Mouse (Mus musculus): Measurements from ENCODE around the gene Ankrd33. TPM values are rescaled to one million over a fixed set of nuclear protein-coding genes. Genes with fewer than 3 reads are reported as not detected.

Ankrd33 gene
- polyA plus RNA-seq, 1 experiment from 2014 or later = not detected

- Histone ChIP-seq H3K36me3 (ENCODE audit: control insufficient read depth, insufficient read depth) (no peaks in the 10 kb centered on the region), H3K4me2 (ENCODE audit: low read depth, low read length) (no peak overlapping the region), H3K27ac (ENCODE audit: low read length) (peak overlapping the region; percentile 59), H3K9ac (ENCODE audit: low read length) (no peak overlapping the region), H3K4me3 (ENCODE audit: low read length) (no peak overlapping the region), H3K9me3 (replicated peaks; ENCODE audit: control insufficient read depth, low read length) (0 out of 2 replicates have a peak, but pooled peaks cover 2% of the 10 kb centered on the region), H3K27me3 (ENCODE audit: control insufficient read depth, insufficient read depth, low read length) (peaks cover 31% of the 10 kb centered on the region), H3K4me1 (ENCODE audit: control insufficient read depth, insufficient read depth, low read length) (peaks cover 30% of the 10 kb centered on the region)
- WGBS = 60% methylated on average over 12 of the region's 12 CpGs
- ATAC-seq (replicated peaks; ENCODE audit: extremely low read depth, insufficient read depth, low FRiP score) = peak; percentile 50
Observed at GRCm38 (mm10) chr15:101126876-101127544, 11.5 kb downstream of the Ankrd33 start.

- no peaks in the 10 kb centered on the region for H3K36me3 ChIP-seq (ENCODE audit: control insufficient read depth, insufficient read depth)
- H3K9ac ChIP-seq (ENCODE audit: low read length) = peak within 1 kb of the TSS; percentile 75
- peaks cover 32% of the 10 kb centered on the region for H3K4me1 ChIP-seq (ENCODE audit: control insufficient read depth, insufficient read depth, low read length)
- 4% methylated on average over 46 of the region's 46 CpGs for WGBS
- peak within 1 kb of the TSS; percentile 51 for H3K27ac ChIP-seq (ENCODE audit: low read length)
- H3K4me2 ChIP-seq (ENCODE audit: low read depth, low read length) = peak within 1 kb of the TSS; percentile 79
- H3K27me3 ChIP-seq (ENCODE audit: control insufficient read depth, insufficient read depth, low read length) = peaks cover 33% of the 10 kb centered on the region
- ATAC-seq (replicated peaks; ENCODE audit: extremely low read depth, insufficient read depth, low FRiP score) = no peak
- H3K4me3 ChIP-seq (ENCODE audit: low read length) = peak within 1 kb of the TSS; percentile 65
- H3K9me3 ChIP-seq (replicated peaks; ENCODE audit: control insufficient read depth, low read length) = 0 out of 2 replicates have a peak, but pooled peaks cover 2% of the 10 kb centered on the region
Observed at GRCm38 (mm10) chr15:101128181-101129089, 12.9 kb downstream of the Ankrd33 start, which contains the start of gene Acvrl1. Acvrl1 (plus strand) TSS chr15:101128522.

- peak overlapping the region; percentile 65 for H3K4me3 ChIP-seq (ENCODE audit: low read length)
- H3K4me2 ChIP-seq (ENCODE audit: low read depth, low read length) = peak overlapping the region; percentile 79
- H3K27me3 ChIP-seq (ENCODE audit: control insufficient read depth, insufficient read depth, low read length) = peaks cover 33% of the 10 kb centered on the region
- 21% methylated on average over 5 of the region's 5 CpGs for WGBS
- H3K36me3 ChIP-seq (ENCODE audit: control insufficient read depth, insufficient read depth) = no peaks in the 10 kb centered on the region
- no peak overlapping the region for H3K27ac ChIP-seq (ENCODE audit: low read length)
- no peak for ATAC-seq (replicated peaks; ENCODE audit: extremely low read depth, insufficient read depth, low FRiP score)
- peak overlapping the region; percentile 75 for H3K9ac ChIP-seq (ENCODE audit: low read length)
- 0 out of 2 replicates have a peak, but pooled peaks cover 2% of the 10 kb centered on the region for H3K9me3 ChIP-seq (replicated peaks; ENCODE audit: control insufficient read depth, low read length)
- H3K4me1 ChIP-seq (ENCODE audit: control insufficient read depth, insufficient read depth, low read length) = peaks cover 32% of the 10 kb centered on the region
Observed at GRCm38 (mm10) chr15:101129412-101129811, 13.9 kb downstream of the Ankrd33 start.

GRCm38 (mm10) chr15:101131498-101131897, 15.9 kb downstream of the Ankrd33 start:
- no peak overlapping the region for H3K4me3 ChIP-seq (ENCODE audit: low read length)
- peaks cover 32% of the 10 kb centered on the region for H3K4me1 ChIP-seq (ENCODE audit: control insufficient read depth, insufficient read depth, low read length)
- WGBS = 14% methylated on average over 11 of the region's 11 CpGs
- peak overlapping the region; percentile 40 for H3K4me2 ChIP-seq (ENCODE audit: low read depth, low read length)
- no peak for ATAC-seq (replicated peaks; ENCODE audit: extremely low read depth, insufficient read depth, low FRiP score)
- H3K9me3 ChIP-seq (replicated peaks; ENCODE audit: control insufficient read depth, low read length) = no peaks in the 10 kb centered on the region
- H3K36me3 ChIP-seq (ENCODE audit: control insufficient read depth, insufficient read depth) = no peaks in the 10 kb centered on the region
- peaks cover 35% of the 10 kb centered on the region for H3K27me3 ChIP-seq (ENCODE audit: control insufficient read depth, insufficient read depth, low read length)
- no peak overlapping the region for H3K27ac ChIP-seq (ENCODE audit: low read length)
- H3K9ac ChIP-seq (ENCODE audit: low read length) = no peak overlapping the region

GRCm38 (mm10) chr15:101132041-101132440, 16.5 kb downstream of the Ankrd33 start:
- no peaks in the 10 kb centered on the region for H3K9me3 ChIP-seq (replicated peaks; ENCODE audit: control insufficient read depth, low read length)
- H3K27me3 ChIP-seq (ENCODE audit: control insufficient read depth, insufficient read depth, low read length) = peaks cover 35% of the 10 kb centered on the region
- H3K4me3 ChIP-seq (ENCODE audit: low read length) = no peak overlapping the region
- H3K4me2 ChIP-seq (ENCODE audit: low read depth, low read length) = peak overlapping the region; percentile 40
- H3K4me1 ChIP-seq (ENCODE audit: control insufficient read depth, insufficient read depth, low read length) = peaks cover 32% of the 10 kb centered on the region
- H3K36me3 ChIP-seq (ENCODE audit: control insufficient read depth, insufficient read depth) = no peaks in the 10 kb centered on the region
- ATAC-seq (replicated peaks; ENCODE audit: extremely low read depth, insufficient read depth, low FRiP score) = no peak
- no peak overlapping the region for H3K27ac ChIP-seq (ENCODE audit: low read length)
- H3K9ac ChIP-seq (ENCODE audit: low read length) = no peak overlapping the region
- WGBS = 58% methylated on average over 6 of the region's 6 CpGs

GRCm38 (mm10) chr15:101132761-101133160, 17.2 kb downstream of the Ankrd33 start:
- H3K9me3 ChIP-seq (replicated peaks; ENCODE audit: control insufficient read depth, low read length) = no peaks in the 10 kb centered on the region
- H3K27ac ChIP-seq (ENCODE audit: low read length) = peak overlapping the region; percentile 33; the same call in 1 of the 2 replicates
- peaks cover 32% of the 10 kb centered on the region for H3K4me1 ChIP-seq (ENCODE audit: control insufficient read depth, insufficient read depth, low read length)
- no peak overlapping the region for H3K4me3 ChIP-seq (ENCODE audit: low read length)
- H3K9ac ChIP-seq (ENCODE audit: low read length) = no peak overlapping the region
- no peaks in the 10 kb centered on the region; the same call in 1 of the 2 replicates for H3K36me3 ChIP-seq (ENCODE audit: control insufficient read depth, insufficient read depth)
- no peak for ATAC-seq (replicated peaks; ENCODE audit: extremely low read depth, insufficient read depth, low FRiP score)
- 67% methylated on average over 6 of the region's 6 CpGs for WGBS
- H3K27me3 ChIP-seq (ENCODE audit: control insufficient read depth, insufficient read depth, low read length) = peaks cover 30% of the 10 kb centered on the region
- no peak overlapping the region for H3K4me2 ChIP-seq (ENCODE audit: low read depth, low read length)

GRCm38 (mm10) chr15:101133993-101134704, 18.6 kb downstream of the Ankrd33 start:
- 37% methylated on average over 15 of the region's 15 CpGs for WGBS
- H3K9me3 ChIP-seq (replicated peaks; ENCODE audit: control insufficient read depth, low read length) = no peaks in the 10 kb centered on the region
- ATAC-seq (replicated peaks; ENCODE audit: extremely low read depth, insufficient read depth, low FRiP score) = peak; percentile 38; the same call in 1 of the 2 replicates
- 0 out of 2 replicates have a peak overlapping the region, but pooled peaks have one; percentile 34 for H3K9ac ChIP-seq (ENCODE audit: low read length)
- H3K36me3 ChIP-seq (ENCODE audit: control insufficient read depth, insufficient read depth) = peaks cover 2% of the 10 kb centered on the region; the same call in 1 of the 2 replicates
- peak overlapping the region; percentile 46 for H3K4me2 ChIP-seq (ENCODE audit: low read depth, low read length)
- H3K4me1 ChIP-seq (ENCODE audit: control insufficient read depth, insufficient read depth, low read length) = peaks cover 26% of the 10 kb centered on the region
- H3K27me3 ChIP-seq (ENCODE audit: control insufficient read depth, insufficient read depth, low read length) = peaks cover 25% of the 10 kb centered on the region
- H3K4me3 ChIP-seq (ENCODE audit: low read length) = peak overlapping the region; percentile 35
- H3K27ac ChIP-seq (ENCODE audit: low read length) = peak overlapping the region; percentile 66

- H3K4me3 ChIP-seq (ENCODE audit: low read length) = peak overlapping the region; percentile 35
- H3K9me3 ChIP-seq (replicated peaks; ENCODE audit: control insufficient read depth, low read length) = no peaks in the 10 kb centered on the region
- no peak overlapping the region for H3K27ac ChIP-seq (ENCODE audit: low read length)
- H3K27me3 ChIP-seq (ENCODE audit: control insufficient read depth, insufficient read depth, low read length) = peaks cover 15% of the 10 kb centered on the region
- peaks cover 31% of the 10 kb centered on the region for H3K4me1 ChIP-seq (ENCODE audit: control insufficient read depth, insufficient read depth, low read length)
- no peak for ATAC-seq (replicated peaks; ENCODE audit: extremely low read depth, insufficient read depth, low FRiP score)
- H3K4me2 ChIP-seq (ENCODE audit: low read depth, low read length) = peak overlapping the region; percentile 46
- 57% methylated on average over 8 of the region's 8 CpGs for WGBS
- peak overlapping the region; percentile 56 for H3K9ac ChIP-seq (ENCODE audit: low read length)
- peaks cover 2% of the 10 kb centered on the region; the same call in 1 of the 2 replicates for H3K36me3 ChIP-seq (ENCODE audit: control insufficient read depth, insufficient read depth)
Observed at GRCm38 (mm10) chr15:101135405-101135804, 19.9 kb downstream of the Ankrd33 start.

All from heart, embryonic 16.5 days (tissue).